9 mouse cellular contexts compared by ENCODE assay signal in the genomic region with DNA sequence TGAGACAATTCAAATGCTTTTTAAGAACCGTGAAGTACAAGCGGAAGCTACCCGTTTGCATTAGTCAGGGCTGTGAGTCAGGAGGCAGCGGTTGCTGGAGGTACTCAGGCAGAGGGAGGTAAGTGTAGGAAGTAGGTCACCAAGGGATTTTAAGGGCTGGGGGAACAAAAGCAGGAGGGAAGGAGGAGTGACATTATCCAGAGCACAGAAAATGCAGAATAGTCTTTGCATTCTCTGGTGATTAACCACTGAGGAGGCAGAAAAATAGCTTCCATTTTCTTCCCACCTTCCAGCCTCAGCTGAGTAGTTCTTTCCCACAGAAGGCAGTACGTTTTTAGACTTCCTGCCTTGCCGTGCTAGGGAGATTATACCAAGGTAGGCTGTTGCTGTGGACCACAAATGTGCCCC.
DNase-seq lines count a peak whose midpoint lies in the region; ATAC-seq and TF ChIP-seq lines count a peak whose summit lies in the region.
"Had no signal": no experiment of that assay in that cellular context is flagged by ENCODE, and none has a peak within 500 bp of the region (broad histone marks: within the 10 kb centered on the region; RNA-seq: fewer than 3 reads in every experiment).

No protein-coding gene starts in this region.

- no peak overlapping the region for H3K4me2 ChIP-seq in hindbrain, embryonic 14.5 days (replicated peaks)
- no peak overlapping the region for H3K4me2 ChIP-seq in hindbrain, postnatal 0 days (ENCODE audit: low read depth, low read length)
- no peak overlapping the region for H3K4me2 ChIP-seq in kidney, embryonic 14.5 days (replicated peaks; ENCODE audit: low read depth, low read length)
- no peak overlapping the region for H3K4me2 ChIP-seq in stomach, postnatal 0 days (replicated peaks; ENCODE audit: low read depth)

- no peak overlapping the region for H3K9ac ChIP-seq in hindbrain, embryonic 14.5 days
- no peak overlapping the region for H3K9ac ChIP-seq in hindbrain, postnatal 0 days (replicated peaks; ENCODE audit: low read length)
- H3K9ac ChIP-seq in kidney, embryonic 14.5 days (ENCODE audit: low read depth, low read length) = no peak overlapping the region
- H3K9ac ChIP-seq in stomach, postnatal 0 days (ENCODE audit: low read length) = no peak overlapping the region

- 38% methylated on average over 6 of the region's 6 CpGs for WGBS in hindbrain, embryonic 14.5 days
- WGBS in hindbrain, postnatal 0 days = 35% methylated on average over 6 of the region's 6 CpGs
- WGBS in kidney, embryonic 14.5 days = 39% methylated on average over 6 of the region's 6 CpGs
- WGBS in stomach, postnatal 0 days = 37% methylated on average over 6 of the region's 6 CpGs

- H3K27me3 ChIP-seq in hindbrain, embryonic 14.5 days (ENCODE audit: control insufficient read depth, insufficient read depth, low read length) = no peaks in the 10 kb centered on the region
- H3K27me3 ChIP-seq in hindbrain, postnatal 0 days (ENCODE audit: insufficient read depth, low read length) = no peaks in the 10 kb centered on the region
- no peaks in the 10 kb centered on the region for H3K27me3 ChIP-seq in kidney, embryonic 14.5 days (ENCODE audit: control insufficient read depth, insufficient read depth, low read length)
- no peaks in the 10 kb centered on the region for H3K27me3 ChIP-seq in stomach, postnatal 0 days (ENCODE audit: control insufficient read depth, insufficient read depth, low read length)

- no peak for ATAC-seq in hindbrain, embryonic 14.5 days (ENCODE audit: low FRiP score)
- ATAC-seq in hindbrain, postnatal 0 days = no peak
- ATAC-seq in kidney, embryonic 14.5 days (ENCODE audit: low FRiP score, low TSS enrichment) = no peak
- ATAC-seq in stomach, postnatal 0 days (ENCODE audit: low FRiP score, low TSS enrichment) = no peak

- no peak for TF ChIP-seq EP300 in stomach, postnatal 0 days (optimal IDR thresholded peaks at IDR 0.05)

- 0 out of 2 replicates have a peak overlapping the region, but pooled peaks have one; percentile 14 for H3K27ac ChIP-seq in hindbrain, embryonic 14.5 days
- H3K27ac ChIP-seq in hindbrain, postnatal 0 days = no peak overlapping the region; the same call in 1 of the 2 replicates
- H3K27ac ChIP-seq in kidney, embryonic 14.5 days (ENCODE audit: low read depth, low read length) = no peak overlapping the region
- no peak overlapping the region for H3K27ac ChIP-seq in stomach, postnatal 0 days (replicated peaks)

- TF ChIP-seq CTCF in hindbrain, postnatal 0 days (IDR thresholded peaks at IDR 0.05; ENCODE audit: low read depth) = no peak
- no peak for TF ChIP-seq CTCF in stomach, postnatal 0 days (IDR thresholded peaks at IDR 0.05; ENCODE audit: low read depth)

- H3K9me3 ChIP-seq in hindbrain, embryonic 14.5 days (ENCODE audit: control insufficient read depth, low read length) = no peaks in the 10 kb centered on the region
- no peaks in the 10 kb centered on the region for H3K9me3 ChIP-seq in hindbrain, postnatal 0 days (ENCODE audit: low read length)
- no peaks in the 10 kb centered on the region for H3K9me3 ChIP-seq in kidney, embryonic 14.5 days (ENCODE audit: control insufficient read depth, low read length)
- H3K9me3 ChIP-seq in stomach, postnatal 0 days (ENCODE audit: control insufficient read depth, low read length) = no peaks in the 10 kb centered on the region

- H3K4me3 ChIP-seq in hindbrain, embryonic 14.5 days (replicated peaks; ENCODE audit: low read length) = no peak overlapping the region
- H3K4me3 ChIP-seq in hindbrain, postnatal 0 days (ENCODE audit: low read length) = no peak overlapping the region
- H3K4me3 ChIP-seq in kidney, embryonic 14.5 days (ENCODE audit: low read length) = no peak overlapping the region
- no peak overlapping the region for H3K4me3 ChIP-seq in stomach, postnatal 0 days (ENCODE audit: low read depth, low read length)

- H3K4me1 ChIP-seq in hindbrain, embryonic 14.5 days (replicated peaks; ENCODE audit: control insufficient read depth, insufficient read depth, low read length) = peaks cover under 1% of the 10 kb centered on the region; the same call in 1 of the 2 replicates
- peaks cover 2% of the 10 kb centered on the region; the same call in 1 of the 2 replicates for H3K4me1 ChIP-seq in hindbrain, postnatal 0 days (ENCODE audit: insufficient read depth, low read length)
- no peaks in the 10 kb centered on the region for H3K4me1 ChIP-seq in kidney, embryonic 14.5 days (ENCODE audit: control insufficient read depth, insufficient read depth, low read length)
- H3K4me1 ChIP-seq in stomach, postnatal 0 days (replicated peaks; ENCODE audit: control insufficient read depth, insufficient read depth) = no peaks in the 10 kb centered on the region

- no peaks in the 10 kb centered on the region for H3K36me3 ChIP-seq in hindbrain, embryonic 14.5 days (replicated peaks; ENCODE audit: control insufficient read depth, insufficient read depth)
- H3K36me3 ChIP-seq in hindbrain, postnatal 0 days (ENCODE audit: insufficient read depth, low read length) = no peaks in the 10 kb centered on the region
- H3K36me3 ChIP-seq in kidney, embryonic 14.5 days (ENCODE audit: control insufficient read depth, insufficient read depth, low read length) = no peaks in the 10 kb centered on the region
- no peaks in the 10 kb centered on the region for H3K36me3 ChIP-seq in stomach, postnatal 0 days (ENCODE audit: control insufficient read depth, insufficient read depth, low read length)

- intact Hi-C loops in left cerebral cortex, postnatal 36 days (cut with DNase I) = loop anchor here (5.0 kb wide), 1 partner anchor 46 kb away; no protein-coding TSS in a partner anchor

- DNase-seq in hindbrain, embryonic 14.5 days (ENCODE audit: low spot score) = no peak
- DNase-seq in hindbrain, postnatal 0 days (ENCODE audit: low spot score) = no peak
- DNase-seq in Muller cell, postnatal 12 days (ENCODE audit: inconsistent ontology term) = peak; percentile 74
- peak; percentile 52 to 57 for DNase-seq in left cerebral cortex, postnatal 36 days (ENCODE audit: low spot score in 2 of 2)
- peak; percentile 45 to 63 for DNase-seq in right cerebral cortex, postnatal 36 days (ENCODE audit: low spot score in 2 of 2)
- no peak for DNase-seq in stomach, postnatal 0 days (ENCODE audit: low spot score)
- DNase-seq in layer of hippocampus, postnatal 36 days = no peak
- DNase-seq: heart, postnatal 14 days had no signal

Comparison
In these comparisons a context has a peak if more than half of its experiments do, and no peak if none do; other contexts are left out.
1. DNase-seq: peak in Muller cell, postnatal 12 days (single experiment), left cerebral cortex, postnatal 36 days (2 of 2) and right cerebral cortex, postnatal 36 days (2 of 2); none in hindbrain, embryonic 14.5 days (single experiment), hindbrain, postnatal 0 days (single experiment), stomach, postnatal 0 days (single experiment) and layer of hippocampus, postnatal 36 days (0 of 2).